Mouse (Mus musculus) CD4-positive, CD25-positive, alpha-beta regulatory T cell, adult 4 months (primary cell): Measurements from ENCODE around the gene 5330417C22Rik. TPM values are rescaled to one million over a fixed set of nuclear protein-coding genes. Genes with fewer than 3 reads are reported as not detected.

ENCODE experiments used
- ATAC-seq: one replicate; pipeline ENCODE4 v1.8.0; 2017
- polyA plus RNA-seq, 2 experiments: library from polyadenylated mRNA; unstranded; fragments of 100-300 nt; shearing (Covaris generic); gene quantifications; one replicate each; pipeline ENCODE4 v1.2.1; 2017

5330417C22Rik gene
- polyA plus RNA-seq, 2 experiments from 2014 or later: 0.66 to 1.1 TPM

DNA sequence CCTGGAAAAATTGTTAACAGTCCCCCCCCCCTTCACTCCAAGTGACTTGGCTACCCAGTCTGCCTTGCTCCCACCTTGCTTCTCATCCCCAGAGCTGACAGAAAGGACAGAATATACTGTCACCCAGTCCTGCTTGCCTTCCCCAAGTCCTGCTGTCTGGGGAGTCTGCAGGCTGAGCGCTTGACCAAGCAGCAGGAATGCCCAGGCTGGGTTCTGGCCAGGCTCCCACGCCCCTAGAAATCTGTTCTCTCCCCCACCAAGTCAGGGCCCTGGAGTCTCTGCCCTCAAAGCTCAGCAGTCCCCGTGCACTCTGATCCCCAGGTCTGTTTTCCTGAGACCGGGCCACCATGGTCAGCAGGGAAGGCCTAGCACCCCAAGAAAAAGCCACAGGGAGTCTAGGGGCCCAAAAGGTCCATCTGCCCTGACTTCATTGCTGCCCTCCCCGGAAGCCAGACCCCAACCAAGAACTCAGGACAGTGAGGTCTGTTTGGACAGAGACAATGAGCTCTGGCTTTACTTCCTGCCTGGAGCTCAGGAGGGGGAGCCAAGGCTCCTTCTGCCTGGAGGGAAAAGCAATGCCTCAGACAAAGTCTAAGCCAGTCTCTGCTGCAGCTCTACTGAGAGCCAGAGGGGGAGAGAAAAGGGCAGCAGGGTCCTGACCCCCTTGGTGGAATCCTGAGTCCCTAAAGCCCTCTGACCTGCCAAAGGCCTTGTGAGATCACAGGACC lies 125.1 kb downstream of the 5330417C22Rik start:
- no peak for ATAC-seq

DNA sequence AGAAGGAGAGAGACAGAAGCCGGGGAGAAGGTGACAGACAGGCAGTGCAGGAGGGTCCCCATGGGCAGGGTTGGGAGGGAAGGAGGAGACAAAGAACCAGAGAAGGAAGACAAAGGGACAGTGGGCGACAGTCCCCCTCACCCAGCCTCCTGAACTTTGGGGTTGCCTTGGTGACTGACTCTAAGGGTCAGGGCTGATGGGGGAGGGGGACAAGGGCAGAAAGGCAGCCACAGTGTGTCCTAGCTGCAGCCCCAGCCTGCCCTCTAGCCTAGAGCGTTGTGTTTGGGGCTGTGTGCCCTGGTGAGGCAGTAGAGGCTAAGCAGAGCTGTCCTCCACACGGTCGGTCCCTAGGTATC lies 126.0 kb downstream of the 5330417C22Rik start:
- no peak for ATAC-seq

DNA sequence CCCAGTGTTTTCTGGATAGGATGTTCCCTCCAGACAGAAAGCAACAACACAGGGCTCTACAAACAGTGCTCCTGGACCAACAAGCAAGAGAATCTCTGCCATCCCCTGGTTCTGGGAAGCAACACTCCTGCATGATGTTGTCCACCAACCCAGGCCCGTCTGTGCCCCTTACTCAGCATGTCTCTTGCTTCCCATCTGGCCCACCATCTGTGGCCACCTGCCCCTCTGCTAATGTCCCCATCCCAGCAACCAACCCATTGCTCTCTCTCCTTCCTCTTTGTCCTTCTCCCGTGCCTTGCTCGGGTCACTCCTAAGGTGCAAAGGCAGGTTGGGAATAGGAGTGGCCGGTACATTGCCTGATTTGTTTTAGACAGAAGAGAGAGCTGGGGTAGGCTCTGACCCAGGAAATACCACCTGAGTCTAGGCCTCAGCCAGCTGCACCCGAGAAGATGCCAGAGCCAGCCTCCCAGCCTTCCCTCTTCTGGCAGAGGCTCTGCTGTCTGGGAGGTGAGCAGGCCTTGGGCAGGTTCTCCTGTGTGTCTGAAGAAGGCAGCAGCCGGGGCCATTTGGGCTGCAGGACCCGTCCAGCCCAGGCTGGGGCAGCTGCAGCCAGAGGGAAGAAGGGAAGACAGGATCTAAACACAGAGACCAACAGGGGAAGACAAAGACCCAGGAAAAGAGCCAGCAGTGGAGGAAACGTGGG lies 126.5 kb downstream of the 5330417C22Rik start:
- no peak for ATAC-seq

DNA sequence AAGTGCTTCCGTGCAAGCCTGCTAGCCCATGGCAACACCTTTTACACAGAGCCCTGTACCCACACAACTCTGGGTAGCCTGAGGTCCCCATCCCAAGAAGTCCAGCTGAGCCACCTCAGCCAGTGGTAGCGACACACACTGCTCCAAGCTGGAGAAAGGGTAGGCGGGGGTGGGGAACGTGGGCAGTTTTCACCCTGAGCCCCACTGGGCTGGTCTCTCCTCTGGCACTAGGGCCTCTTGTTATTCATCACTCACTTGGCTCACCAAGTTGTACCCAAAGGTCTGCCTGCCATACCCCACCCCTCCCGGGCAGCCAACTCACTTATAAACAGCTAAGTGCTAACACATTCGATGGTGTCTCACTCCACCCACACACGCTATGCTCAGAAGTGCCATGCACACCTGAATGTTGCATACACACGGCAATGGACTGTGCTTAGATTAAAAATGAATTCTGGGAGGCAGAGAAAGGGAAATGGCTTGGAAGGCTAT lies 127.8 kb downstream of the 5330417C22Rik start:
- ATAC-seq: no peak

DNA sequence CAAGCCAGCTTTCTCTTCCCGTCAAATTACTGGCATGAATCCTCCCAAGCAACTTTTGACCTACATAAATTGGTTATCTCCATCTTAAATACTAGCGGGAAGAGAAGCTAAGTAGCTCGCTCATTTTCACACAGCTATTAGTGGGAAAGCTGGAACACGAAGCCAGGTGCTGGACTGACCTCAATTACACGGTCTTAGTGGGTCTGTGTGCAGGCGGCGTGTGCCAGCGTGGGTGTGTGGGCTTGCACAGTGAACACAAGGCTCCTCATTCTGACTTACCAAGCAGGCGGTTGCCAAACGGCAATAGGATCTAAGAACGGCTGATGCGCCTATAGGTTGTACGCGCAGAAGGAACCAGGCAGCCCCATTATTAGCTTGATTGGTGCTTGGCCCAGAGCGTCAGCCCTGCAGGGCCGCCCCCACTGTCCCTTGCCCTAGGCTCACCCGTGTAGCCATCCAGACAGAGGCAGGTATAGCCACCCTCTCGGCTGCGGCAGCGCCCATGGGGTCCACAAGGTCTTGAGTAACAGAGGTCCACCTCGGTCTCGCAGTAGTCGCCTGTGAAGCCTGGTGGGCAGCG lies 129.9 kb downstream of the 5330417C22Rik start:
- no peak for ATAC-seq

Other genes with a start within 250 kb of the 5330417C22Rik start
- not detected for gene Mybphl, start 171.6 kb downstream of the 5330417C22Rik start, polyA plus RNA-seq
- gene Psrc1, start 152.7 kb downstream of the 5330417C22Rik start, polyA plus RNA-seq: 1 to 10 TPM; 1.7 to 3.4 TPM
- 1 to 10 TPM in 1 of 2 experiments, under 1 TPM in 1; 0.61 to 2.1 TPM for gene Celsr2, start 121.0 kb downstream of the 5330417C22Rik start, polyA plus RNA-seq
- 100 to 1,000 TPM; 164 to 188 TPM for gene Sars, start 91.3 kb downstream of the 5330417C22Rik start, polyA plus RNA-seq
- gene 1700013F07Rik, start 2.4 kb downstream of the 5330417C22Rik start, polyA plus RNA-seq: under 1 TPM in 1 of 2 experiments, not detected in 1; 0.43 TPM
- 10 to 100 TPM; 29.0 to 38.9 TPM for gene Tmem167b, start 25.9 kb upstream of the 5330417C22Rik start, polyA plus RNA-seq
- 10 to 100 TPM; 20.4 to 21.2 TPM for gene Taf13, start 35.2 kb upstream of the 5330417C22Rik start, polyA plus RNA-seq
- gene Wdr47, start 54.7 kb upstream of the 5330417C22Rik start, polyA plus RNA-seq: 1 to 10 TPM; 5.3 to 6.8 TPM
- gene Clcc1, start 117.4 kb upstream of the 5330417C22Rik start, polyA plus RNA-seq: 10 to 100 TPM; 69.6 to 75.5 TPM
- 1 to 10 TPM in 1 of 2 experiments, under 1 TPM in 1; 0.82 to 2.1 TPM for gene Gpsm2, start 185.8 kb upstream of the 5330417C22Rik start, polyA plus RNA-seq
- not detected for gene Aknad1, start 203.1 kb upstream of the 5330417C22Rik start, polyA plus RNA-seq